Mouse (Mus musculus): ENCODE measurements around the gene Peak1.

DNA sequence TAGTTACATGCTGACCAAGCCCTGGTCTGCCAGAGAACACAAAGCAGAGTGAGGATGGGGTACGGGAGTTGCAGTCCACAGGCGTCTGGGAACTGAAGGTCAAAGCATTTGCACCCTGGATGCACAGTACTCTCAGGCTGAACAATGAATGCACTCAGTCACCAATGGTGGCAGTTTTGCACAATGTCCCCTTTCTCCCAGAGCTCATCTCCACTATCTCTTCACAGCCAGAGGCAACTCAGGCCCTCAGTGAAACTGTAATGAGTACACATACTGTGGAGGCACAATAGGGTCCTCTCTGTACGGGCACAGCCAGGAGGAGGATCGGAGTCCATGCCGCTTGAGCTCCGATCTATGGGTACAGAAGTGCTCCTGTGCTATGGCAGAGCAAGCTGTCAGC, 71.5 kb downstream of the Peak1 start:
- TF ChIP-seq CTCF (IDR thresholded peaks at IDR 0.05; ENCODE audit: extremely low read depth, insufficient read length, insufficient replicate concordance, low read depth, low read length) (no peak), POLR2A (IDR thresholded peaks at IDR 0.05; ENCODE audit: low read depth, low read length) (no peak)

Measured in small intestine, adult 2 months (tissue).